Mouse (Mus musculus): ENCODE data around the gene Asb17.
A peak's percentile ranks its signal among the peaks of the same experiment; 100 is the strongest.
"Not testable (repeated sequence)": the region's sequence is repeated elsewhere in the genome, so short reads cannot be mapped to it uniquely, and the experiment has no call there.

Gene Asb17

DNA sequence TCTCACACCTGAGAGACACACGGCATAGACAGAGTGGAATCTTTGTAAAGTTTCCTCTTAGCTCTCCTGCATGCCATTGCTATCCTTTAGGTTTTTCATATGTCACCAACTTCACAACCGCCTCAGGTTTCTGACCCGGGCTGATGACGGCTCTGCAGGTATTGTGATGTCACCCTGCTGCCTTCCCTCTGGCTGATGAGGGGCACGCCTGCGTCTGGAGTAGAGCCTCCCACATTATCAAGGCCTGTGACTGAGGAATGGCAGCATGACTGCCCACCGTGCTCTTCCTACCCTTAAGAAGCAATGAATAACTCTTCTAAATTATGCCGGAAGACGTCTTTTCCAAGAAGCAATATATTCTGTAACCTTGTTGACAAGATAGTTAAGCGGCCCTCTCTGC, at the start of gene Asb17:
TSS of gene Asb17 (plus strand) at position 180 of the 400 bp plus-strand sequence.
- DNase-seq (ENCODE audit: inconsistent age in 2 of 2, low spot score in 1 of 2), result no peak

DNA sequence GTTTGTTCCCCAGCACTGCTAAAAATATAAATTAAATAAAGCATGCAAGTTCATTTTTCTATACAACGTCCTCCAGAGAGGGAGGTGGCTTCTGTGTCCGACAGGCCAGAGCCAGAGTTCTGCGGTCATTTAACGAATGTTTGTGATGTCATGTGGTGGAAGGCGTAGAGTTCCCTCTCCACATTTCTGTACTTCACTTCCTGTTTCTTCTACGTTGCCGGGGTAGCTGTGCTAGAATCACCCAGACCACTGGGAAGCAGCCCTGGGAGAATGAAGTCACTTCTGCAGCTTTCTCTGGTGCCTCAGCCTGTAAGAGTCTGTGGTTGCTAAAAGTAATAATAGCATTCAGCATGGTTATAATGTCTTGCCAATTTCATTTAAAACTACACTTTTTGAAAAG, 46.4 kb upstream of the Asb17 start:
- DNase-seq (ENCODE audit: inconsistent age in 2 of 2, low spot score in 1 of 2), result no peak

GRCm38 (mm10) chr3:153799603-153800002, 44.4 kb upstream of the Asb17 start:
- DNase-seq (ENCODE audit: inconsistent age in 2 of 2, low spot score in 1 of 2), result no peak

- DNase-seq (ENCODE audit: inconsistent age in 2 of 2, low spot score in 1 of 2), result no peak
These were observed 43.3 kb upstream of the Asb17 start for GRCm38 (mm10) chr3:153800690-153801089.

- no peak for DNase-seq (ENCODE audit: inconsistent age in 2 of 2, low spot score in 1 of 2)
These were observed 42.5 kb upstream of the Asb17 start for GRCm38 (mm10) chr3:153801541-153801940.

GRCm38 (mm10) chr3:153802640-153803039, 41.4 kb upstream of the Asb17 start:
- no peak for DNase-seq (ENCODE audit: inconsistent age in 2 of 2, low spot score in 1 of 2)

- DNase-seq (ENCODE audit: inconsistent age in 2 of 2, low spot score in 1 of 2), result no peak
These were observed 40.0 kb upstream of the Asb17 start for GRCm38 (mm10) chr3:153804032-153804431.

DNA sequence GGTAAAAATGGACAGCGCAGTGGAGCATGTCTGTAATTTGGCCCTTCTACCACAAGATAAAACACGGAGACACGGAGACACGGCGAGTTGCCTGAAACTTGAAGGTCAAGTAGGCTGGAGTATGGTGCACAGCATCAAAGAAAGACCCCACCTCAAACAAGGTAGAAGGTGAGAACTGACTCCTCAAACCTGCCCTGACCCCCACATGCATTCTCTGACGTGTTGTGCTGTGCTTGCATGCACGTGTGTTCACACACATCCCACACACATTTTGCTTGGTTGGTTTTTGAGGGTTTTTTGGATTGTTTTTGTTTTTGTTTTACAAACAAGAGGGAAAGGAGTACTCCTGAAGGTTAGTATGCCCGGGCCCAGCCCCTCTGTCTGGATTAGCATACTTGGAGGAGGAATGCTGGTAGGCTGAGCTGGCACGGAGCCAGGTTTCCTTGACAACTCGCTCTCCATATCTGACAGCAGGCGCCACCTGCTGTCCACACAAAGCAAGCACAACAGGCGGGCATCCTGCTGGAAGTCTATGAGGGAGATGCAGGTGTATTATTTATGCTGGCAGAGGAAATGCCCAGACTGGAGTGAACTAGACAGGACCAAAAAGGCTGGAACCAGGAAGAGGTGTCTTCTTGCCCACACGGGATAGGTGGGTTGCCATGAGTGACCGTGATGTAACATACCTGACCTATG, 37.8 kb upstream of the Asb17 start:
- peak; percentile 86 to 95 for DNase-seq (ENCODE audit: inconsistent age in 2 of 2, low spot score in 1 of 2)

DNA sequence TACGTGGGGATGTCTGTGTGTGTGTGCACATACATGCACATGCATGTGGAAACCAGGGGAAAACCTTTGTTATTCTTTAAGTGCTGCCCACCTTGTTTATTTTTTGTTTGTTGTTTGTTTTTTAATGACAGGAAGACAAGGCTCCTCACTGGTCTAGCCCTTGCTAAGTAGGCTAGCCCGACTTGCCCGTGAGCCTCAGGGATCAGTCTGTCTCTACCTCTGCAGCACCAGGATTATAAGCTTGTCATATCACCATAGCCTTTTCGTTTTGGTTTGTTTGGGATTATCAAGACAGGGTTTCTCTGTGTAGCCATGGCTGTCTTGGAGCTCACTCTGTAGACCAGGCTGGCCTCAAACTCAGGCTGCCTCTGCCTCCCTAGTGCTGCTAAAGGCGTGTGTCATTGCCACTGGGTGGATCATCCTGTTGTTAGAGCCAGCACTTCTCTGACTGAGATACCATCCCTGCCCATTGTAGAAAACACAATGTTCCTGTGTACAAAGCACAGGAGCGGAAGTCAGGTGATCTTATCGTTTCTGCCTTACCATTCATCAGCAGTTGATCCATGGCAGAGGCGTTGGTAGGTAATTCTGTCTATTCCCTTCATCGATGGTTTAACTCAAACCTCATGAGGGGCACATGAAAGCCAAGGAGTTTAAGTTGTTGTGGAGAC, 37.1 kb upstream of the Asb17 start:
- no peak for DNase-seq (ENCODE audit: inconsistent age in 2 of 2, low spot score in 1 of 2)

DNA sequence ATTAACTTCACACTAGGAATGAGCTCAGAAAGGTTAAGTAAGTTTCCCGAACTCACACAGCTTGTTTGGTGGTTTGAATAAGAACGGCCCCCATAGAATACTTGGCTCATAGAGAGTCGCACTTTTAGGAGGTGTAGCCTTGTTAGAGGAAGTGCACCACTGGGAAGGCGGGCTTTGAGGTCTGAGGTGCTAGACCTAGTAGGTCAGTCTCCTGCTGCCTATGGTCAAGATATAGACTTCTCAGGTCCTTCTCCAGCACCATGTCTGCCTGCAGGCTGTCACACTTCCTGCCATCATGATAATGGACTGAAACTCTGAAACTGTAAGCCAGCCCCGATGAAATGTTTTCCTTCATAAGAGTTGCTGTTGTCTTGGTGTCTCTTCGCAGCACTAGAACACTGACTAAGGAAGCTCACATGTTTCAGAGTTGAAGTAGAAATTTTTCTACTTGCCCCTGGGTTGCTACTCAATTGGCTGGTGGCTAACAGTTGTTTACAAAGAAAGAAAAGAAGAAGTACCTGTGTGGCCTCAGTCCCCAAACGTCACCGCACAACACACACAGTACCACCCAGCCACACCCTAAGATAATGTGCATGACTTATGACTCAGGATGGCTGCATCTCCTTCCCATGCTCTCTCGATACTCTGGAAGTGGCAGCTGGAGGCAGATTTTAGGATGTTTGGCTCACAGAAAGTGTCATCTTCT, 36.4 kb upstream of the Asb17 start:
- DNase-seq (ENCODE audit: inconsistent age in 2 of 2, low spot score in 1 of 2), result no peak

DNA sequence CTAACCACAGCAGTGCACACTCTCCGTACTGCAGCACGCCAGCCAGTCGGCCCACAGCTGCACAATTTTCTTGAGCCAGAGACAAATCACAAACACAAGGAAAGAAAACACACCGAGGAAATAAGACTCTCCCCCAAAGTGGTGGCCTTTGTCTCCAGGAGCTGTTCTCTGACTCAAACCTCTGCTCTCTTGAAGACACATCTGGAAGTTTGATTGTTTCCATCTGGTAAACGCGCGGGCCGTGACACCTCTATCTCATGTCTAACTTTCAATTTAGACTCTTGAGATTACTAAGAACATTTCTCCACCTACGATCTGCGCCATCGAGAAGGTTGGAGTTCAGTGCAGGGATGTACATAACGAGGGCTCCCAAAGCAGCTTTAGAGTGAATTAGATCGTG, 35.6 kb upstream of the Asb17 start:
- no peak for DNase-seq (ENCODE audit: inconsistent age in 2 of 2, low spot score in 1 of 2)

- DNase-seq (ENCODE audit: inconsistent age in 2 of 2, low spot score in 1 of 2), result peak; percentile 54 to 73
These were observed 30.0 kb upstream of the Asb17 start for GRCm38 (mm10) chr3:153814026-153814425.

DNA sequence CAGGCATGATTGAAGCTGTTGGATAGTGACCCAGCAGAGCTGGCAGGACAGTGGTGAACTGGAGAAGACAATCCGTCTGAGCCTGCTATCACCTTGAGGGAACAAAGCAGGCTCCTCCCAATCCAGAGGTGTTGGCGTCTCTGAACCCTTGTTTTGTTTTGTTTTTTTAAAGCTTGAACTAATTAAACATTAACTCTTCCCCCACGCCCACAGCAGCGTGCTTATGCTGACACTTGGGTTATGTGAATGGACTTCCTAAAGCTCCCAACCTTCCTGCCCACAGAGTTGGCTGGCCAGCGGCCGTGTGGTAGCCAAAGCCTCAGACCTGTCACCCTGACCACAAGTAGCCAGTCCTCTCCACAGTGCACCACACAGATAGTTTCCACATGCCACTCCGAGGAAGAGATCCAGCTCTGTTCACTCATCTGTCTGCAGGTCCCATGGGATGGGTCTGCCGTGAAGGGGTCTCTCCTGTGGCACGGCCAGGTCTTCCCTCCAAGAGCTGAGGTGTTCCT, 26.6 kb upstream of the Asb17 start:
- no peak for DNase-seq (ENCODE audit: inconsistent age in 2 of 2, low spot score in 1 of 2)

DNA sequence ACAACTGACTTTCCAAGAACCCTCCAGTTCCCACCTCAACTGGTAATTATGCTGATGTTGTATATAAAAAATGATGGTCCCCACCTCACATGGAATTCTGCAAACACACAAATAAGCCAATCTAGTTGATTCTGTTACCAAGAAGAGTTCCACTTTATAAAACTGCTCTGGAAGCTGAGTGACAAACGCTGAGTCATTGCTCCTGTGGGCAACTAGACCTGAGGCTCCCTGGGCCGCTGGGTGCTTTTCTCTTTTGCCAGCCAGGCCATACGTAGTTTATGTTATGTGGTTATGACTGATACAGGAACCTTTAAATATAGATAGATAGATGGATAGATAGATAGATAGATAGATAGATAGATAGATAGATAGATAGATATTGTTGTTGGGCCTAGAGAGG, 25.3 kb upstream of the Asb17 start:
- no peak for DNase-seq (ENCODE audit: inconsistent age in 2 of 2, low spot score in 1 of 2)

DNA sequence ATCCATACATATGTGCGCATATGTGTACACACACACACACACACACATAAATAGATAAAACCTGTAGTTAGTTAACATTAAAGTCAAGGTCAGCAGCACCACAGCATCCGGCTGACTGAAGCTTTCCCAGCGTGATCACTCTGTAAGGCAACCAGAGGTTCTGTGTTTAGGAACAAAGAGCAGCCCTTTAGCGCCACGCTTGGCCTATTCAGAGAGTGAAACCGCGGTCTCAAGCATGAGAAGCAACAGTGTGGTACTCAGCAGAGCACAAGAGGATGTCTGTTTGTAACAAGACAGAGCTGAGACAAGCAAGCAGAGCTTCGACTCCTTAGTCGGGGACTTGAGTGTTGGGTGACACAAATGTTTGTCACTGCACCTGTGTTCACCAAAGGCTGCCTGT, 24.6 kb upstream of the Asb17 start:
- no peak for DNase-seq (ENCODE audit: inconsistent age in 2 of 2, low spot score in 1 of 2)

DNA sequence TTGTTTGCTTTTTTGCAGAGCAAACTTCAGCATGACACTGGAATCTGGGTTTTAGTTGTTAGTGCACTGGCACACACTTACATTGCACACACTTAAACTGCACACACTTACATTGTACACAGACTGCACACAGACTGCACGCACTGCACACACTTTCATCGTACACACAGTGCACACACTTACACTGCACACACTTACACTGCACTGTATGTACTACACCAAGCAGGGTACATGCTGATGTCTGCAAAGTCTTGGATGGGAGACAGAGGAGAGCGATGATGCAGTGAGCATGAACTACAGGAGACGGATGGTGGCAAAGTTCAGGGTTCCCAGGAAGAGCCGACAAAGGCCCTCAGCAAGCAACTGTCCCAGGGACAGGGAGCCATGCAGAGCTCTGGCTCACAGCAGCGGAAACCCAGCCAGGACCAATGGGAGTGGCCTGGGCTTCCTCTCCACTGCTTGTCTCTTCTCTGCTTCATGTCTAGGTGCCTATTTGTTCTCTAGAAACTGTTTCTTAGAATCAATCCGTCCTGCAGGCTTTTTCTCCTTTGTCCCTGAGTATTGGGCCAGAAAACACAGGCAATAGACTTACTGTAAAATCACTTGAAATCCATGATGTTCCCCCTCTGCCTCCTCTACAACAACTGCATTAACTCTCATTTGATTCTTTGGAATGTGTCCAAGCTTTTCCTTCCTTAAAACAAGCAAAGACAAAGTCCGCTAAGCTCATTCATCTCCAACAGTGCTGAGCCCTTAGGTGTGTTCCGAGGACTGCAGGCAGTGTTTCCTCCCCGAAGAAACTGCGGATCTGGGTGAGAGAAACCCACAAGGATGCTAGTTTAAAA, 20.1 kb upstream of the Asb17 start:
- peak in 1 of 2 experiments; percentile 12 for DNase-seq (ENCODE audit: inconsistent age in 2 of 2, low spot score in 1 of 2)

- no peak for DNase-seq (ENCODE audit: inconsistent age in 2 of 2, low spot score in 1 of 2)
These were observed 18.8 kb upstream of the Asb17 start for GRCm38 (mm10) chr3:153825197-153825596.

GRCm38 (mm10) chr3:153826616-153827015, 17.4 kb upstream of the Asb17 start:
- no peak for DNase-seq (ENCODE audit: inconsistent age in 2 of 2, low spot score in 1 of 2)

DNA sequence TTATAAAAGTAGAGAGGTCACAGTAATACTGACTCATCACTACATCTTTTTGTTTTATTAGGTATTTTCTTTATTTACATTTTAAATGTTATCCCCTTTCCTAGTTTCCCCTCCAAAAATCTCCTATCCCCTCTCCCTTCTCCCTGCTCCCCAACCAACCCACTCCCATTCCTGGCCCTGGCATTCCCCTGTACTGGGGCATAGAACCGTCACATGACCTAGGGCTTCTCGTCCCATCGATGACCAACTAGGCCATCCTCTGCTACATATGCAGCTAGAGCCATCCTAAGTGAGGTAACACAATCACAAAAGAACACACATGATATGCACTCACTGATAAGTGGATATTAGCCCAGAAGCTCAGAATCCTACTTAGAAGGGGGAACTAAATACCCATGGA, 14.2 kb upstream of the Asb17 start:
- not testable (repeated sequence) for DNase-seq (ENCODE audit: inconsistent age in 2 of 2, low spot score in 1 of 2)

GRCm38 (mm10) chr3:153831014-153831872, 12.8 kb upstream of the Asb17 start:
- DNase-seq (ENCODE audit: inconsistent age in 2 of 2, low spot score in 1 of 2), result peak in 1 of 2 experiments; percentile 40

Data from adrenal gland, adult (tissue).